Mouse (Mus musculus) megakaryocyte, embryonic 14.5 days (primary cell): ENCODE data around the gene Opa1.

Source experiments
- FLI1 ChIP-seq: IDR thresholded peaks from 2 replicates; pipeline ENCODE4 v1.6.1; 2012; ENCODE audit warnings: low read length, inconsistent platforms, mixed read lengths
- GATA1 ChIP-seq: IDR thresholded peaks from 3 replicates; pipeline ENCODE4 v1.6.1; 2012; ENCODE audit warnings: mixed read lengths, low read length, inconsistent platforms, borderline replicate concordance

GRCm38 (mm10) chr16:29686141-29686540 is 107.0 kb downstream of the Opa1 start:
- TF ChIP-seq GATA1 (no peak), FLI1 (no peak)
